8 mouse cellular contexts compared by ENCODE assay signal in the genomic region with DNA sequence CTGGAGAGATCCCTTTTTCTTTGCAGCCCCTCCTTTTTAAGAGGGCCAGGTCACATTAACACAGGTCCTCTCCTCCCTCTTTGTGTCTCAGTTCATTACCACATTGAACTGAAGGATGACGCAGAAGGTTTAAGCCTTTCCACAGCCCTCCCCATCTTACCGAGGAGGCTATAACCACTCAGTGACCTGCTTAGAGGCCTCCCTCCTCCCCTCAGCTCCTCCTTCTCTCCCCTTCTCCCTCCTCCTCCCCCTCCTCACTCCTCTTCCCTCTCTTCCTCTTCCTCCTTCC. TPM values are rescaled to one million over a fixed set of nuclear protein-coding genes. Genes with fewer than 3 reads are reported as not detected.
A peak's percentile ranks its signal among the peaks of the same experiment; 100 is the strongest.
DNase-seq lines count a peak whose midpoint lies in the region; ATAC-seq and TF ChIP-seq lines count a peak whose summit lies in the region.

No protein-coding gene starts in this region.

- 4% methylated on average over 2 of the region's 2 CpGs for WGBS in kidney, postnatal 0 days
- WGBS in embryonic facial prominence, embryonic 11.5 days = 31% methylated on average over 2 of the region's 2 CpGs
- WGBS in hindbrain, embryonic 14.5 days = 63% methylated on average over 2 of the region's 2 CpGs
- WGBS in midbrain, embryonic 16.5 days = 43% methylated on average over 2 of the region's 2 CpGs

- TF ChIP-seq CTCF in kidney, postnatal 0 days (IDR thresholded peaks at IDR 0.05; ENCODE audit: low read depth) = no peak

- H3K4me2 ChIP-seq in kidney, postnatal 0 days (ENCODE audit: low read length) = no peak overlapping the region
- H3K4me2 ChIP-seq in embryonic facial prominence, embryonic 11.5 days (ENCODE audit: low read depth, low read length) = no peak overlapping the region
- H3K4me2 ChIP-seq in hindbrain, embryonic 14.5 days (replicated peaks) = no peak overlapping the region
- no peak overlapping the region for H3K4me2 ChIP-seq in midbrain, embryonic 16.5 days (ENCODE audit: low read length)

- H3K4me1 ChIP-seq in kidney, postnatal 0 days (replicated peaks; ENCODE audit: insufficient read depth, low read length) = peaks cover 22% of the 10 kb centered on the region
- H3K4me1 ChIP-seq in embryonic facial prominence, embryonic 11.5 days (ENCODE audit: control insufficient read depth, insufficient read depth, low read length) = peaks cover 2% of the 10 kb centered on the region; the same call in 1 of the 2 replicates
- peaks cover 12% of the 10 kb centered on the region; the same call in 1 of the 2 replicates for H3K4me1 ChIP-seq in hindbrain, embryonic 14.5 days (replicated peaks; ENCODE audit: control insufficient read depth, insufficient read depth, low read length)
- peaks cover 8% of the 10 kb centered on the region for H3K4me1 ChIP-seq in midbrain, embryonic 16.5 days (ENCODE audit: control insufficient read depth, insufficient read depth, low read length)

- H3K27me3 ChIP-seq in kidney, postnatal 0 days (ENCODE audit: insufficient read depth, low read length) = no peaks in the 10 kb centered on the region
- no peaks in the 10 kb centered on the region for H3K27me3 ChIP-seq in embryonic facial prominence, embryonic 11.5 days (ENCODE audit: control insufficient read depth, insufficient read depth, low read length)
- H3K27me3 ChIP-seq in hindbrain, embryonic 14.5 days (ENCODE audit: control insufficient read depth, insufficient read depth, low read length) = no peaks in the 10 kb centered on the region
- H3K27me3 ChIP-seq in midbrain, embryonic 16.5 days (ENCODE audit: control insufficient read depth, insufficient read depth, low read depth, low read length) = no peaks in the 10 kb centered on the region

- no peak for DNase-seq in kidney, postnatal 0 days (ENCODE audit: low spot score)
- no peak for DNase-seq in kidney, postnatal 14 days
- DNase-seq in embryonic facial prominence, embryonic 11.5 days (ENCODE audit: low spot score) = no peak
- no peak for DNase-seq in hindbrain, embryonic 14.5 days (ENCODE audit: low spot score)
- no peak for DNase-seq in gastrocnemius, adult 8-10 months (ENCODE audit: low spot score in 2 of 2)
- no peak for DNase-seq in adrenal gland, postnatal 4 days (ENCODE audit: low spot score in 2 of 2)
- DNase-seq in layer of hippocampus, adult 8-10 months (ENCODE audit: low spot score in 2 of 2) = no peak

- H3K9ac ChIP-seq in kidney, postnatal 0 days (ENCODE audit: low read depth, low read length) = 0 out of 2 replicates have a peak overlapping the region, but pooled peaks have one; percentile 6
- H3K9ac ChIP-seq in embryonic facial prominence, embryonic 11.5 days (replicated peaks; ENCODE audit: low read length) = no peak overlapping the region; the same call in 1 of the 2 replicates
- peak overlapping the region; percentile 13; the same call in 1 of the 2 replicates for H3K9ac ChIP-seq in hindbrain, embryonic 14.5 days
- H3K9ac ChIP-seq in midbrain, embryonic 16.5 days (ENCODE audit: low read depth, low read length) = no peak overlapping the region

- no peaks in the 10 kb centered on the region for H3K36me3 ChIP-seq in kidney, postnatal 0 days (ENCODE audit: insufficient read depth, low read length)
- no peaks in the 10 kb centered on the region for H3K36me3 ChIP-seq in embryonic facial prominence, embryonic 11.5 days (replicated peaks; ENCODE audit: control insufficient read depth, insufficient read depth, low read depth, low read length)
- no peaks in the 10 kb centered on the region for H3K36me3 ChIP-seq in hindbrain, embryonic 14.5 days (replicated peaks; ENCODE audit: control insufficient read depth, insufficient read depth)
- no peaks in the 10 kb centered on the region for H3K36me3 ChIP-seq in midbrain, embryonic 16.5 days (ENCODE audit: control insufficient read depth, insufficient read depth, low read length)

- no peaks in the 10 kb centered on the region for H3K9me3 ChIP-seq in kidney, postnatal 0 days (replicated peaks; ENCODE audit: low read length)
- no peaks in the 10 kb centered on the region for H3K9me3 ChIP-seq in embryonic facial prominence, embryonic 11.5 days (replicated peaks; ENCODE audit: control insufficient read depth, low read length)
- H3K9me3 ChIP-seq in hindbrain, embryonic 14.5 days (ENCODE audit: control insufficient read depth, low read length) = no peaks in the 10 kb centered on the region
- no peaks in the 10 kb centered on the region for H3K9me3 ChIP-seq in midbrain, embryonic 16.5 days (replicated peaks; ENCODE audit: control insufficient read depth, low read length, poor library complexity, severe bottlenecking)

- peak overlapping the region; percentile 81 for H3K27ac ChIP-seq in kidney, postnatal 0 days
- peak overlapping the region; percentile 84 for H3K27ac ChIP-seq in embryonic facial prominence, embryonic 11.5 days (replicated peaks; ENCODE audit: low read depth, low read length)
- H3K27ac ChIP-seq in hindbrain, embryonic 14.5 days = peak overlapping the region; percentile 71
- H3K27ac ChIP-seq in midbrain, embryonic 16.5 days (ENCODE audit: low read length) = peak overlapping the region; percentile 77

- no peak for ATAC-seq in kidney, postnatal 0 days (replicated peaks; ENCODE audit: low FRiP score, low read depth)
- no peak for ATAC-seq in embryonic facial prominence, embryonic 11.5 days (replicated peaks; ENCODE audit: insufficient number of reproducible peaks, low FRiP score, low TSS enrichment, low read depth)
- no peak for ATAC-seq in hindbrain, embryonic 14.5 days (ENCODE audit: low FRiP score)
- ATAC-seq in midbrain, embryonic 16.5 days = no peak

- H3K4me3 ChIP-seq in kidney, postnatal 0 days (replicated peaks; ENCODE audit: low read depth, low read length) = no peak overlapping the region
- no peak overlapping the region for H3K4me3 ChIP-seq in embryonic facial prominence, embryonic 11.5 days (ENCODE audit: low read depth, low read length)
- no peak overlapping the region for H3K4me3 ChIP-seq in hindbrain, embryonic 14.5 days (replicated peaks; ENCODE audit: low read length)
- no peak overlapping the region for H3K4me3 ChIP-seq in midbrain, embryonic 16.5 days (ENCODE audit: low read depth, low read length)

RNA-seq across cellular contexts. Expression of gene Apol6, which starts 7.6 kb away (rescaled TPM):
- polyA plus RNA-seq in kidney, postnatal 0 days (2015; fragmentation: Nextera tagmentation; extraction: Ambion mirVana) = 0.08 TPM in 1 of 2 replicates, not detected in the other
- polyA plus RNA-seq in embryonic facial prominence, embryonic 11.5 days (2014; fragmentation: Nextera tagmentation; extraction: Ambion mirVana) = 0.08 TPM in 1 of 2 replicates, not detected in the other
- polyA plus RNA-seq in hindbrain, embryonic 14.5 days (2014; fragmentation: Nextera tagmentation; extraction: Ambion mirVana) = not detected in 2 replicates
- not detected in 2 replicates for polyA plus RNA-seq in midbrain, embryonic 16.5 days (2015; fragmentation: Nextera tagmentation; extraction: Ambion mirVana)
- 10 to 100 TPM; 29.4 to 66.8 (median 49.7) TPM for total RNA-seq in gastrocnemius, adult 8-10 months (2022)
- 1 to 10 TPM; 3.6 to 5.1 TPM for total RNA-seq in adrenal gland, postnatal 4 days (2021)
- under 1 TPM in 1 of 4 experiments, not detected in 3; 0.47 TPM for total RNA-seq in layer of hippocampus, adult 8-10 months (2022)

RNA-seq across cellular contexts. Expression of gene Mb, which starts 13.5 kb away (rescaled TPM):
- 0.62 and 0.76 TPM in 2 replicates for polyA plus RNA-seq in kidney, postnatal 0 days (2015; fragmentation: Nextera tagmentation; extraction: Ambion mirVana)
- 0.49 and 0.82 TPM in 2 replicates for polyA plus RNA-seq in embryonic facial prominence, embryonic 11.5 days (2014; fragmentation: Nextera tagmentation; extraction: Ambion mirVana)
- 0.51 and 0.55 TPM in 2 replicates for polyA plus RNA-seq in hindbrain, embryonic 14.5 days (2014; fragmentation: Nextera tagmentation; extraction: Ambion mirVana)
- polyA plus RNA-seq in midbrain, embryonic 16.5 days (2015; fragmentation: Nextera tagmentation; extraction: Ambion mirVana) = 0.40 TPM in 1 of 2 replicates, not detected in the other
- 1,000 to 10,000 TPM; 3,053 to 3,564 (median 3,434) TPM for total RNA-seq in gastrocnemius, adult 8-10 months (2022)
- 10 to 100 TPM in 1 of 2 experiments, 1 to 10 TPM in 1; 7.0 to 16.3 TPM for total RNA-seq in adrenal gland, postnatal 4 days (2021)
- total RNA-seq in layer of hippocampus, adult 8-10 months (2022) = 1 to 10 TPM in 1 of 4 experiments, under 1 TPM in 2, not detected in 1; 0.31 to 2.2 (median 0.52) TPM

Comparison
In these comparisons a context has a peak if more than half of its experiments do, and no peak if none do; other contexts are left out.
1. H3K9ac ChIP-seq: peak in kidney, postnatal 0 days (single experiment) and hindbrain, embryonic 14.5 days (single experiment); none in embryonic facial prominence, embryonic 11.5 days (single experiment) and midbrain, embryonic 16.5 days (single experiment).
2. Peak in every context shown above with its lines, with median percentiles within 50 percentile points of each other: H3K27ac ChIP-seq.